Mouse (Mus musculus): Measurements from ENCODE around the gene Babam1.

Babam1 gene

GRCm38 (mm10) chr8:71396639-71397305, at the start of gene Babam1:
Gene Babam1 (plus strand): TSS chr8:71396861.
- DNase-seq (ENCODE audit: low spot score in 2 of 2), result peak; percentile 91 to 96

GRCm38 (mm10) chr8:71351117-71351516, 45.5 kb upstream of the Babam1 start:
- no peak for DNase-seq (ENCODE audit: low spot score in 2 of 2)

GRCm38 (mm10) chr8:71351520-71351919, 45.1 kb upstream of the Babam1 start:
- no peak for DNase-seq (ENCODE audit: low spot score in 2 of 2)

GRCm38 (mm10) chr8:71358026-71358425, 38.6 kb upstream of the Babam1 start:
- no peak for DNase-seq (ENCODE audit: low spot score in 2 of 2)

- peak; percentile 92 to 93 for DNase-seq (ENCODE audit: low spot score in 2 of 2)
Observed at GRCm38 (mm10) chr8:71366771-71367528, 29.7 kb upstream of the Babam1 start, which contains the start of gene Use1. Gene Use1 (plus strand): TSS chr8:71366848.

GRCm38 (mm10) chr8:71367529-71368176, 29.0 kb upstream of the Babam1 start:
- DNase-seq (ENCODE audit: low spot score in 2 of 2), result no peak

GRCm38 (mm10) chr8:71368366-71368765, 28.3 kb upstream of the Babam1 start:
- no peak for DNase-seq (ENCODE audit: low spot score in 2 of 2)

GRCm38 (mm10) chr8:71369040-71369718, 27.5 kb upstream of the Babam1 start:
- no peak for DNase-seq (ENCODE audit: low spot score in 2 of 2)

GRCm38 (mm10) chr8:71370711-71371235, 25.9 kb upstream of the Babam1 start:
- no peak for DNase-seq (ENCODE audit: low spot score in 2 of 2)

- DNase-seq (ENCODE audit: low spot score in 2 of 2), result peak; percentile 98 to 99
Observed at GRCm38 (mm10) chr8:71371236-71371848, 25.3 kb upstream of the Babam1 start, which contains the start of gene Ocel1. Gene Ocel1 (plus strand): TSS chr8:71371298.

- no peak for DNase-seq (ENCODE audit: low spot score in 2 of 2)
Observed at GRCm38 (mm10) chr8:71372427-71372826, 24.2 kb upstream of the Babam1 start.

GRCm38 (mm10) chr8:71373000-71373399, 23.7 kb upstream of the Babam1 start:
- no peak for DNase-seq (ENCODE audit: low spot score in 2 of 2)

- no peak for DNase-seq (ENCODE audit: low spot score in 2 of 2)
Observed at GRCm38 (mm10) chr8:71374616-71375206, 21.9 kb upstream of the Babam1 start.

GRCm38 (mm10) chr8:71375581-71376422, 20.9 kb upstream of the Babam1 start:
- DNase-seq (ENCODE audit: low spot score in 2 of 2), result peak; percentile 61 to 68

- no peak for DNase-seq (ENCODE audit: low spot score in 2 of 2)
Observed at GRCm38 (mm10) chr8:71376423-71377030, 20.1 kb upstream of the Babam1 start.

GRCm38 (mm10) chr8:71379008-71379407, 17.7 kb upstream of the Babam1 start:
- no peak for DNase-seq (ENCODE audit: low spot score in 2 of 2)

GRCm38 (mm10) chr8:71379512-71380075, 17.1 kb upstream of the Babam1 start:
- DNase-seq (ENCODE audit: low spot score in 2 of 2), result no peak

GRCm38 (mm10) chr8:71380178-71381171, 16.2 kb upstream of the Babam1 start:
- DNase-seq (ENCODE audit: low spot score in 2 of 2), result no peak
